Mouse (Mus musculus) hindbrain, embryonic 15.5 days (tissue): ENCODE results near the gene Slc17a8. TPM values are rescaled to one million over a fixed set of nuclear protein-coding genes. Genes with fewer than 3 reads are reported as not detected.

ENCODE experiments used
- ATAC-seq: fragments of 200-750 bp; cut with Nextera tagmentation; 2 replicates; pipeline ENCODE4 v1.8.0; 2017; ENCODE audit warnings: low read depth, moderate number of reproducible peaks, moderate TSS enrichment; ENCODE audit not compliant: low FRiP score
- H3K27ac ChIP-seq: fragments of 300-500 bp; sonication (generic); replicated peaks from 2 replicates; pipeline ENCODE4 v1.5.1; 2015; ENCODE audit warnings: mild to moderate bottlenecking, inconsistent platforms
- H3K27me3 ChIP-seq: fragments of 300-500 bp; sonication (generic); 2 replicates; pipeline ENCODE4 v1.6.1; 2015; ENCODE audit warnings: control low read depth, inconsistent platforms
- H3K36me3 ChIP-seq: fragments of 300-500 bp; sonication (generic); 2 replicates; pipeline ENCODE4 v1.6.1; 2015; ENCODE audit warnings: control low read depth, inconsistent platforms
- H3K4me1 ChIP-seq: fragments of 300-500 bp; sonication (generic); replicated peaks from 2 replicates; pipeline ENCODE4 v1.6.1; 2015; ENCODE audit warnings: control low read depth, inconsistent platforms
- H3K4me2 ChIP-seq: fragments of 300-500 bp; sonication (generic); 2 replicates; pipeline ENCODE4 v1.6.1; 2015; ENCODE audit warnings: moderate library complexity, mild to moderate bottlenecking, inconsistent platforms
- H3K4me3 ChIP-seq: fragments of 300-500 bp; sonication (generic); 2 replicates; pipeline ENCODE4 v1.5.1; 2015; ENCODE audit warnings: mild to moderate bottlenecking, inconsistent platforms
- H3K9ac ChIP-seq: fragments of 300-500 bp; sonication (generic); 2 replicates; pipeline ENCODE4 v1.6.1; 2015; ENCODE audit warnings: inconsistent platforms
- H3K9me3 ChIP-seq: fragments of 300-500 bp; sonication (generic); 2 replicates; pipeline ENCODE4 v1.6.1; 2016; ENCODE audit warnings: control low read depth, inconsistent platforms
- WGBS: fragments of 180-500 bp; shearing (Covaris S2); methylation state at CpG from one replicate; pipeline ENCODE4 v1.1.7; 2015; 5-methylcytosine and 5-hydroxymethylcytosine counted together
- polyA plus RNA-seq: library from polyadenylated mRNA; unstranded; fragments of >200 nt; fragmentation: Nextera tagmentation; extraction: Ambion mirVana; gene quantifications from 2 replicates; pipeline ENCODE4 v1.2.1, GENCODE M21; 2015

Gene Slc17a8
- polyA plus RNA-seq, 1 experiment from 2014 or later, result 2.3 TPM

DNA sequence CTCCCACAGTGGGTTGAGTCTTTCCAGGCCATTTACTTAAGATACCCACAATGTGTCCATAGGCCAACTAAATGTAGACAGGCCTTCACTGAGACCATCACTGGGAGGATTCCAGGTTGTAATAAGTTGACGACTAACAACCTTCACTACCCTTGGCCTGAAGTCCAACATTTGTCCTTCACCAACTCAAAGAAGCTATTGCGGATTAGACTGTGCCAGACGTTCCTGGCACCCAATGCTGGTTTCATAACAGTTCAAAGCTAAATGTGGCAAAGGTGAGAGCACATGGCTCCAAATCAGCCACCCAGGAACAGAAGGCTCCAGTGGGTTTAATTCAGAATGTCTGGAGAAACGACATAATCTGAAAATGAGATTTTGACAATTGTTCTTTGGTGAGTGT lies 12.1 kb upstream of the Slc17a8 start:
- Histone ChIP-seq H3K4me1 (no peaks in the 10 kb centered on the region), H3K27ac (no peak overlapping the region), H3K36me3 (peaks cover 2% of the 10 kb centered on the region), H3K9ac (no peak overlapping the region), H3K4me2 (no peak overlapping the region), H3K4me3 (no peak overlapping the region), H3K9me3 (no peaks in the 10 kb centered on the region), H3K27me3 (no peaks in the 10 kb centered on the region)
- 90% methylated on average over 4 of the region's 4 CpGs for WGBS
- no peak for ATAC-seq

DNA sequence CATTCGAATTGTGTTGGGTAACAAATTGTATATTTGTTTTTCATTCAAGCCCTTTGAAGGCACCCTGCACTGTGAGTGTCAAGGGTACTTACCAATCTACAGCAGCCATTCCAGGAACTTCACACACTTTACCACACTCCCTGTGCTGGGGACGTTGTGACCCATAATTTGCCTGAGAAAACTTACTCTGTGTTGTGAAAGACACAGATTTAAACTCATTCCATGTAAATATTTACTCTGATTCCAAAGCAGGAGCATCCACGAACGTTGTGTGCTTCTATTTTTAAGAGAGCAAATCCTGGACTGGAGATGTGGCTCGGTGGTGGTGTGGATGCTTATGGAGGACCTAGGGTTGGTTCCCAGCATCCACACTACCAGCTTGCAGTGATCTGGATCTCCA lies 10.8 kb upstream of the Slc17a8 start:
- no peak for ATAC-seq
- Histone ChIP-seq H3K4me3 (no peak overlapping the region), H3K36me3 (no peaks in the 10 kb centered on the region), H3K27me3 (no peaks in the 10 kb centered on the region), H3K9me3 (no peaks in the 10 kb centered on the region), H3K9ac (no peak overlapping the region), H3K27ac (no peak overlapping the region), H3K4me2 (no peak overlapping the region), H3K4me1 (no peaks in the 10 kb centered on the region)
- 60% methylated on average over 5 of the region's 5 CpGs for WGBS

DNA sequence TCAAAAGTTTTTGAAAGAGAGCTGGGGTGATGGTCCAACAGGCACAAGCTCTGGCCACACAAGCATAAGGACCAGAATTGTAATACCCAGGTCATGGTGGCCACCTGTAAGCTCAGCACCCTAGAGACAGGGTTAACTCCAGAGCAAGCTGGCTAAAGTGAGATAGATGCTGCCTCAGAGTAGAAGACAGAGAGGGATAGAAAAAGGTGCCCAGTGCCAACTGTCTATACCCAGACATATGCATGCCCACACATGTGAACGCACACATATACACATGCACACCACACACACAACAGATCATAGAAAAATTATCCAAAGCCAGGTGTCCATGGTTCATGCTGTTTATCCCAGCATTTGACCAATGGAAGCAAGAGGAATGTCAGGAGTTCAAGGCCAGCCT lies 9.5 kb upstream of the Slc17a8 start:
- no peak overlapping the region for H3K27ac ChIP-seq
- no peak overlapping the region for H3K4me3 ChIP-seq
- H3K4me2 ChIP-seq, result no peak overlapping the region
- H3K4me1 ChIP-seq, result no peaks in the 10 kb centered on the region
- ATAC-seq, result peak; percentile 40; the same call in 1 of the 2 replicates
- H3K27me3 ChIP-seq, result no peaks in the 10 kb centered on the region
- 90% methylated on average over 1 of the region's 1 CpGs for whole genome bisulfite sequencing
- no peak overlapping the region for H3K9ac ChIP-seq
- H3K9me3 ChIP-seq, result no peaks in the 10 kb centered on the region
- H3K36me3 ChIP-seq, result no peaks in the 10 kb centered on the region

DNA sequence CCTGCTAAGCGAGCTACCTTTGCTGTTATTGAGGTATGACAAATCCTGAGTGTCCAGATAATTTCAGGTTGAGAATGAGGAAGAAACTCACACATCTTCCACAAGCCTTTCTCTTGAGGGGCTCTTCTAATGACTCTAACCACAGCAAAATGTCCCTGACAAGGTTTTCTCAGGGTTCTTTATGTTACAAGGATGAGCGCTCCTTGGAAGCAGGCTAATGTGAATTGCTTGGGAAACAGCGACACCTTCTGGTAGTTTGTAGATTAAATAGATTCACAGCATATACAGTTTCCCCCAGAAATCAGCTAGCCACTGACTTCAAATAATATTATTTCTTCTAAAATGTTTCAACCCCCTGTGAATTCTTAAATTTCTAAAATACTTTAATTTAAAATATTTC lies 9.0 kb upstream of the Slc17a8 start:
- Histone ChIP-seq H3K9me3 (no peaks in the 10 kb centered on the region), H3K4me1 (no peaks in the 10 kb centered on the region), H3K36me3 (no peaks in the 10 kb centered on the region), H3K27ac (no peak overlapping the region), H3K27me3 (no peaks in the 10 kb centered on the region), H3K4me2 (no peak overlapping the region), H3K9ac (no peak overlapping the region), H3K4me3 (no peak overlapping the region)
- peak; percentile 83; the same call in 1 of the 2 replicates for ATAC-seq
- WGBS, result 31% methylated on average over 3 of the region's 3 CpGs

DNA sequence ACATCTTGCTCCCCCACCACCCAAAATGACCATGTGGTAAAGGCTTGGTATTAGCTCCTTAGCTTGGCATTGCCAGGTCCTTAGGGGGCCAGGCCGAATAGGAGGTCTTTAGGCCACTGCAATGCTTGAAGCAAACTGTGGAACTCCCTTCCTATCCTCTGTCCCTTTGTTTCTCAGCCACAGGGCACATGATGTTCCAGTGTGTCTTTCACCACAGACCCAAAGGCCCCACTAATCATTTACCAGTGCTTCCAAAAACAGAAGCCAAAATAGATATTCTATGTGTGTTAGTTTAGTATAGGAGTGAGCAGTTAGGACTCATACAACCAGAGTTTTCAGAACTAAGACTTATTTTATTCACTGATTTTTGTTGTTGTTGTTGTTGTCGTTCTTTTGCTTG lies 5.7 kb upstream of the Slc17a8 start:
- ATAC-seq, result no peak
- no peaks in the 10 kb centered on the region for H3K36me3 ChIP-seq
- no peaks in the 10 kb centered on the region for H3K9me3 ChIP-seq
- H3K4me1 ChIP-seq, result no peaks in the 10 kb centered on the region
- no peak overlapping the region for H3K4me3 ChIP-seq
- no peaks in the 10 kb centered on the region for H3K27me3 ChIP-seq
- no peak overlapping the region for H3K9ac ChIP-seq
- no peak overlapping the region for H3K4me2 ChIP-seq
- WGBS, result 86% methylated on average over 2 of the region's 2 CpGs
- no peak overlapping the region for H3K27ac ChIP-seq

DNA sequence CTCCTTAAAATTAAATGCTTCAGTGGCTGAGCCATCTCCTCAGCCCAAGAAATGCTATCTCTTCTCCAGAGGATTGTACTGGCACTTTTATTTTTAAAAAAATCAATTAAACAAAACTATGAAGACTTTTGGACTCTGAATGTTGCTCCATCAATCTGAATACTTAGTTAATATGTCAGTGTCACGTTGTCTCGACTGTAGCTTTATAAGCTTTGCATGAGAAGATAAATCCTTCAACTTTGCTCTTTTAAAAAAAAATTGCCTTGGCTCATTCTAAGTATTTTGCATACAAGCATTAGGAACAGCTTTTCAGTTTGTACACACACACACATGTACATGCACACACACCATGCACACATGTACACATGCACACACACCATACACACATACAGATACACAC lies 3.1 kb upstream of the Slc17a8 start:
- Histone ChIP-seq H3K27me3 (no peaks in the 10 kb centered on the region), H3K9me3 (no peaks in the 10 kb centered on the region), H3K9ac (no peak overlapping the region), H3K4me2 (no peak overlapping the region), H3K4me1 (no peaks in the 10 kb centered on the region), H3K27ac (no peak overlapping the region), H3K36me3 (no peaks in the 10 kb centered on the region), H3K4me3 (no peak overlapping the region)
- WGBS, result 87% methylated on average over 2 of the region's 2 CpGs
- no peak for ATAC-seq

DNA sequence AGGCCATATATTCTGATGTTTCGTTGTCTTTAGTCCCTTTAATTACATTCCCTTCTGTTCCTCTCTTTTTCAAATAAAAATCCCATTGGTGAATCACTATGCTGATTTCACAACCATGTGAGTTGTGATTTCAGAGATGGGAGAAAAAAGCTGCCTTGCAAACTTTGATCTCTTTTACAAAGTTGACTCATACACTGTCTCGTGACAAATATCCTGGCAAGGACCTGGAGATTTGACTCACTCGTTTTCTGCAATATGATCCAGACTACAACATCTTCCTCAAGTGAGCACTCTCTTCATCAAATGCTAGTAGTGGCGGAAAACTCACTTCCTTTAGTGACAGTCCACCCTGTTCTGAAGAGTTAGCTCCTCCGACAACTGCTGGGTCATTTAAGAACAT lies 21.7 kb downstream of the Slc17a8 start:
- Histone ChIP-seq H3K4me3 (no peak overlapping the region), H3K27me3 (no peaks in the 10 kb centered on the region), H3K36me3 (no peaks in the 10 kb centered on the region), H3K9ac (no peak overlapping the region), H3K9me3 (no peaks in the 10 kb centered on the region), H3K4me2 (no peak overlapping the region), H3K27ac (no peak overlapping the region), H3K4me1 (no peaks in the 10 kb centered on the region)
- ATAC-seq, result no peak
- WGBS, result 81% methylated on average over 5 of the region's 5 CpGs

DNA sequence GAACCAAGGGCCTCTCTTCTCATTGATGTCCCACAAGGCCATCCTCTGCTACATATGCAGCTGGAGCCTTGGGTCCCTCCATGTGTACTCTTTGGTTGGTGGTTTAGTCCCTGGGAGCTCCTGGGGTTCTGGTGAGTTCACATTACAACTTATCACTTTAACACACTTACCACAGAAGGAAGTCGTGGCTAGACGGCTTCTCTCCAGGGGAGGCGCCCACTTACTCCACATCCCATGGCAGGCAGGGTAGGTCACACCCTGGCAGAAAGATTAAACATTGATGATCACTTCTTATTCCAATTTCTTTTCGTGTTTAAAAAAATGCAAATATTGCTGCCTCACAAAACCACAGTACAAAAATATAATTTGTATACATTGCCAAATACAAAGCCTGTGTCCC lies 23.8 kb downstream of the Slc17a8 start:
- H3K4me2 ChIP-seq, result no peak overlapping the region
- no peak for ATAC-seq
- H3K4me1 ChIP-seq, result no peaks in the 10 kb centered on the region
- no peak overlapping the region for H3K9ac ChIP-seq
- no peak overlapping the region for H3K27ac ChIP-seq
- H3K9me3 ChIP-seq, result no peaks in the 10 kb centered on the region
- WGBS, result 89% methylated on average over 4 of the region's 4 CpGs
- no peaks in the 10 kb centered on the region for H3K36me3 ChIP-seq
- H3K4me3 ChIP-seq, result no peak overlapping the region
- H3K27me3 ChIP-seq, result no peaks in the 10 kb centered on the region

DNA sequence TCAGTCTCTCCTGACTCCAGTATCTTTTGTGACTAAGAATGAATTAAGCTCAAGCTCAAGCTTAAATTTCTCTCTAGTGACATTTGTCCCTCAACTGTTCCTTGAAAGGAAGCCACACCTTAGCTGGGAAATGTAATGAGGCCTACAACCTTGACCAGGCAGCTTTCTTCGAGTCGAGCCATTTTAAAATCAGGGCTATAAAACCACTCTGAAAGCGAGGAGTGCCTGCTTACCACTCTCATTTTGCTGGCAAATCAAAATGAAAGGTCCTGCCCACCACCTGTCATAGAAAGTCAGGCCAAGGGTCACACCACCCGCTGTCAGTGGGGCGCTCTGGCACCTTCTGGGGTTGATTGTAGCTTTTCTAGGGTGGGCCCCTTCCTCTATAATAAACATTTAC lies 25.1 kb downstream of the Slc17a8 start:
- H3K4me2 ChIP-seq, result no peak overlapping the region
- H3K4me1 ChIP-seq, result no peaks in the 10 kb centered on the region
- no peak overlapping the region for H3K9ac ChIP-seq
- no peaks in the 10 kb centered on the region for H3K9me3 ChIP-seq
- no peak overlapping the region for H3K4me3 ChIP-seq
- ATAC-seq, result no peak
- WGBS, result 93% methylated on average over 5 of the region's 5 CpGs
- no peak overlapping the region for H3K27ac ChIP-seq
- no peaks in the 10 kb centered on the region for H3K27me3 ChIP-seq
- no peaks in the 10 kb centered on the region for H3K36me3 ChIP-seq

DNA sequence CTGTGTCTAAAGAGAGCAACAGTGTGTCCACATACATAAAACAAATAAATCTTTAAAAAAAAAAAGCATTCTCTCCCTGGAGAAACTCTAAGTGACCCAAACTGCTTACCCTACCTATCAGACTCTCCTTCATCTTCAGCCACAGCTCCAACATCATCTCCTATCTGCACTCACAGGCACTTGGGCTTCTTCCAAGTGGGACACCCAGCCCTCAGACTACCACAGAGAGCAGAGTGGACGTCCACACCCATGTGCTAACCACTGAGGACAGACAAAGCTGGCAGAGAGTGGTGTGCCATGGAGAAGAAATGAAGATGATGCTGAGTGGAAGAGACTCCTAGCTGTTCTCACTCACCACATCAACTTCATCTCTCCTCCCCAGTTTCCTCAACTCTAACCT lies 25.5 kb downstream of the Slc17a8 start:
- Histone ChIP-seq H3K27ac (no peak overlapping the region), H3K36me3 (no peaks in the 10 kb centered on the region), H3K9me3 (no peaks in the 10 kb centered on the region), H3K4me3 (no peak overlapping the region), H3K4me2 (no peak overlapping the region), H3K27me3 (no peaks in the 10 kb centered on the region), H3K4me1 (no peaks in the 10 kb centered on the region), H3K9ac (no peak overlapping the region)
- ATAC-seq, result no peak
- WGBS, result 77% methylated on average over 1 of the region's 1 CpGs

DNA sequence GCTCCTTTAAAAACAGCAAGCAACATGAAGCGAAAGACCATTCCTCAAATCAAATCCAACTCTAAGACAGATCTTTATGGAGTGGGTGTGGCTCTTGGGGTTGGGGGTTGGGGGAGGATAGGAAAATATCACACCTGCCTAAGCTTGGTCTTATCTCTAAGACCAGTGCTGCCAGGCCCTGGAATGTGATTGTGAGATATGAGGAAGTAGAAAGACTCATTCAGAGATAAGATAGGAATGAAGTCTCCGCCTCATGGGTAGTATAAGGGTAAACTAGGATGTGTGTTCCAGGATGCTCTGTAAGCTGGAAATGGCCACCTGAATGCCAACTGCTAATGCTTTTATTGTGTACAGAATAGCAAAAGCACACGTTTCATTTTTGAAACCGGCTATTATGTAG lies 26.7 kb downstream of the Slc17a8 start:
- no peak overlapping the region for H3K4me3 ChIP-seq
- no peak overlapping the region for H3K9ac ChIP-seq
- H3K4me2 ChIP-seq, result no peak overlapping the region
- ATAC-seq, result no peak
- 89% methylated on average over 4 of the region's 4 CpGs for WGBS
- no peaks in the 10 kb centered on the region for H3K4me1 ChIP-seq
- no peaks in the 10 kb centered on the region for H3K36me3 ChIP-seq
- no peak overlapping the region for H3K27ac ChIP-seq
- H3K9me3 ChIP-seq, result no peaks in the 10 kb centered on the region
- H3K27me3 ChIP-seq, result no peaks in the 10 kb centered on the region

DNA sequence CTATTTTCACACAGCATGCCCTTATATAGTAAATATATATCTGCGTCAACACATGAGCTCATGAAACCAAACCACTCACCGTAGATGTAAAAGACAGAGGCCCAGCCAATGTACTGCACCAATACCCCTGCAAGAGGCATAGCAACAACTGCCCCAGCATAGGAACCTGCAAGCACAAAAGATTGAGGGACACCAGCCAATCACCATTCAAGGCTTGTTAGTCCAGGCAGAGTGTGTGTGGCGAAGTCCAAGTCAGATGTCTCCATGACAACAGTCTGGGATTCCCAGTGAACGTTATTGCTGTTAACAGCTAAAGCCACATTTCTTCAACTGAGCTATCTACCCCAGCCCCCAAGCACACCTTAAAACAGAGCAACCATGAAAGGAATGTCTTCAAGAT lies 28.3 kb downstream of the Slc17a8 start:
- peak; percentile 74 for ATAC-seq
- 33% methylated on average over 4 of the region's 4 CpGs for WGBS
- Histone ChIP-seq H3K9me3 (no peaks in the 10 kb centered on the region), H3K36me3 (no peaks in the 10 kb centered on the region), H3K4me2 (no peak overlapping the region), H3K4me1 (no peaks in the 10 kb centered on the region), H3K27me3 (no peaks in the 10 kb centered on the region), H3K9ac (no peak overlapping the region), H3K4me3 (no peak overlapping the region), H3K27ac (no peak overlapping the region)

DNA sequence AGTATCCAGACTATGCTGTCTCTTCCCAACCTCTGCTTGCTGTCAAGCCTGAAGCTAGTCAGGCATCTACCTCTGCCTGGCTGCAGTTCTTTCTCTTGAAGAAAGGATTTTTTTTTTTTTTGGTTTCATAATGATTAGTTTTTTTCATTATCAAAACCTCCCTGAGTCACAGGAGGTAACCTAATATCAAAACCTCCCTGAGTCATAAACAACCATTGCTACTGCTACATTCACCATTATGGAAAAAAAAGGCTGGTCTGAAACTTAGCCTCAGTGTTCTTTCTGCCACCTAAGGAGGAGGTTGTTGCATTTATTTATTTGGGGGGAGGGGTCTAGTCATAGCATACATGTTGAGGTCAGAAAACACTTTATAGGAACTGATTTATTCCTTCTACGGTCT lies 31.2 kb downstream of the Slc17a8 start:
- no peaks in the 10 kb centered on the region for H3K27me3 ChIP-seq
- no peak overlapping the region for H3K4me2 ChIP-seq
- no peak for ATAC-seq
- H3K4me3 ChIP-seq, result no peak overlapping the region
- no peak overlapping the region for H3K27ac ChIP-seq
- no peak overlapping the region for H3K9ac ChIP-seq
- H3K4me1 ChIP-seq, result no peaks in the 10 kb centered on the region
- 100% methylated on average over 1 of the region's 1 CpGs for WGBS
- no peaks in the 10 kb centered on the region for H3K9me3 ChIP-seq
- no peaks in the 10 kb centered on the region for H3K36me3 ChIP-seq
